8 mouse cellular contexts compared by ENCODE assay signal in the genomic region with DNA sequence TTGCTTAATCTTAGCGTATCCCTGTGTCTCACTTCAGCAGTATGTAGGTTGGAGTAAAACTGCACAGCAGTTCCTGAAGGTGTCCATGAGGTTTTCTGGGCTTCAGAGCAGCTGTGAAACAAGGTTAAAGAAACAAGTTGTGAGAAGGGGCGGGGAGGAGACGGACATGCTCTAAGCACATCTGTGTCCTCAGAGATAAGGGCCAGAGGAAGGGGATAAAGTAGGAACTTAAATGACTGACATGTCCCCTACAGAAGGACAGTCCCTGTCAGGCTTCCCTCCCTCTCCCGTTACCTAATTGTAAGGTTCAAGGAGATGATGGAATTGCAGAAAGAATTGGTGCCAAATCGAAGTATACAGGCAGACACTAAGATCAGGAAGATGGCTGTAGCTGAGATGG. TPM values are rescaled to one million over a fixed set of nuclear protein-coding genes. Genes with fewer than 3 reads are reported as not detected.
A peak's percentile ranks its signal among the peaks of the same experiment; 100 is the strongest.
DNase-seq lines count a peak whose midpoint lies in the region; ATAC-seq and TF ChIP-seq lines count a peak whose summit lies in the region.

No protein-coding gene starts in this region.

- H3K4me3 ChIP-seq in heart, embryonic 16.5 days (ENCODE audit: low read length): peak overlapping the region; percentile 92
- peak overlapping the region; percentile 94 for H3K4me3 ChIP-seq in bone marrow, adult 2 months (replicated peaks; ENCODE audit: control insufficient read depth, low read depth, low read length)
- peak overlapping the region; percentile 68 for H3K4me3 ChIP-seq in hindbrain, embryonic 15.5 days
- peak overlapping the region; percentile 74; the same call in 1 of the 2 replicates for H3K4me3 ChIP-seq in midbrain, embryonic 11.5 days (ENCODE audit: low read depth, low read length)

- no peak overlapping the region; the same call in 1 of the 2 replicates for H3K9ac ChIP-seq in heart, embryonic 16.5 days (ENCODE audit: low read length)
- peak overlapping the region; percentile 84; the same call in 1 of the 2 replicates for H3K9ac ChIP-seq in hindbrain, embryonic 15.5 days
- H3K9ac ChIP-seq in midbrain, embryonic 11.5 days (ENCODE audit: low read length): peak overlapping the region; percentile 92; the same call in 1 of the 2 replicates

- no peaks in the 10 kb centered on the region for H3K27me3 ChIP-seq in heart, embryonic 16.5 days (ENCODE audit: control insufficient read depth, insufficient read depth, low read length)
- no peaks in the 10 kb centered on the region for H3K27me3 ChIP-seq in hindbrain, embryonic 15.5 days
- no peaks in the 10 kb centered on the region for H3K27me3 ChIP-seq in midbrain, embryonic 11.5 days (ENCODE audit: control insufficient read depth, insufficient read depth, low read length)

- no peak for TF ChIP-seq POLR2A in bone marrow, adult 2 months (IDR thresholded peaks at IDR 0.05; ENCODE audit: borderline replicate concordance, control insufficient read depth, low read depth, low read length)

- H3K36me3 ChIP-seq in heart, embryonic 16.5 days (ENCODE audit: control insufficient read depth, insufficient read depth): peaks cover 28% of the 10 kb centered on the region
- H3K36me3 ChIP-seq in hindbrain, embryonic 15.5 days: peaks cover 36% of the 10 kb centered on the region
- H3K36me3 ChIP-seq in midbrain, embryonic 11.5 days (ENCODE audit: control insufficient read depth, insufficient read depth, low read length): peaks cover 18% of the 10 kb centered on the region

- WGBS in heart, embryonic 16.5 days: 50% methylated on average over 5 of the region's 5 CpGs
- WGBS in bone marrow, adult 2 months: 47% methylated on average over 5 of the region's 5 CpGs
- 94% methylated on average over 5 of the region's 5 CpGs for WGBS in hindbrain, embryonic 15.5 days
- 88% methylated on average over 5 of the region's 5 CpGs for WGBS in midbrain, embryonic 11.5 days

- TF ChIP-seq CTCF in bone marrow, adult 2 months (IDR thresholded peaks at IDR 0.05; ENCODE audit: control insufficient read depth, insufficient read depth, low read length): no peak

- no peaks in the 10 kb centered on the region for H3K9me3 ChIP-seq in heart, embryonic 16.5 days (replicated peaks; ENCODE audit: control insufficient read depth, low read length)
- no peaks in the 10 kb centered on the region for H3K9me3 ChIP-seq in hindbrain, embryonic 15.5 days
- H3K9me3 ChIP-seq in midbrain, embryonic 11.5 days (ENCODE audit: control insufficient read depth, low read length): no peaks in the 10 kb centered on the region

- H3K4me1 ChIP-seq in heart, embryonic 16.5 days (ENCODE audit: control insufficient read depth, insufficient read depth, low read length): peaks cover 26% of the 10 kb centered on the region
- H3K4me1 ChIP-seq in bone marrow, adult 2 months (ENCODE audit: control insufficient read depth, insufficient read depth, low read length): peaks cover 9% of the 10 kb centered on the region; the same call in 1 of the 2 replicates
- H3K4me1 ChIP-seq in hindbrain, embryonic 15.5 days (replicated peaks): peaks cover 42% of the 10 kb centered on the region
- H3K4me1 ChIP-seq in midbrain, embryonic 11.5 days (ENCODE audit: control insufficient read depth, insufficient read depth, low read length): peaks cover 29% of the 10 kb centered on the region

- no peak overlapping the region; the same call in 1 of the 2 replicates for H3K27ac ChIP-seq in heart, embryonic 16.5 days (ENCODE audit: low read length)
- peak overlapping the region; percentile 29 for H3K27ac ChIP-seq in bone marrow, adult 2 months (ENCODE audit: control insufficient read depth, insufficient read depth, low read depth, low read length, poor library complexity)
- H3K27ac ChIP-seq in hindbrain, embryonic 15.5 days (replicated peaks): no peak overlapping the region
- H3K27ac ChIP-seq in midbrain, embryonic 11.5 days (ENCODE audit: low read depth, low read length): no peak overlapping the region

- DNase-seq in heart, postnatal 25 days (ENCODE audit: low spot score): no peak
- no peak for DNase-seq in midbrain, embryonic 11.5 days (ENCODE audit: low spot score, missing footprints)
- no peak for DNase-seq in left cerebral cortex, adult 8-10 months (ENCODE audit: low spot score in 2 of 2)
- no peak for DNase-seq in urinary bladder, postnatal 14 days (ENCODE audit: low spot score)

- intact Hi-C loops in heart, postnatal 25 days (cut with DNase I): loop anchor here (2.0 kb wide), 1 partner anchor 16 kb away; the partner anchor contains the start of gene Nxf1

- no peak for ATAC-seq in heart, embryonic 16.5 days (replicated peaks; ENCODE audit: extremely low read depth, insufficient read depth, low FRiP score)
- no peak for ATAC-seq in hindbrain, embryonic 15.5 days (ENCODE audit: low FRiP score, low read depth)
- ATAC-seq in midbrain, embryonic 11.5 days (ENCODE audit: low FRiP score): no peak
- no peak for ATAC-seq in CD4-positive, CD25-positive, alpha-beta regulatory T cell, adult 4 months

- H3K4me2 ChIP-seq in heart, embryonic 16.5 days (ENCODE audit: low read depth, low read length): peak overlapping the region; percentile 79
- H3K4me2 ChIP-seq in hindbrain, embryonic 15.5 days: peak overlapping the region; percentile 95
- H3K4me2 ChIP-seq in midbrain, embryonic 11.5 days: peak overlapping the region; percentile 98; the same call in 1 of the 2 replicates

RNA-seq across cellular contexts. Expression of gene Tmem179b, which starts 1.3 kb away (rescaled TPM):
- polyA plus RNA-seq in heart, embryonic 16.5 days (2015; fragmentation: Nextera tagmentation; extraction: Ambion mirVana): 57.1 and 60.9 TPM in 2 replicates
- total RNA-seq in heart, postnatal 25 days (2021): 10 to 100 TPM; 14.8 to 16.4 TPM
- polyA plus RNA-seq in bone marrow, adult 2 months (2011; ENCODE audit: insufficient read depth, insufficient read length, low replicate concordance, missing spikeins): 52.1 and 62.1 TPM in 2 replicates
- polyA plus RNA-seq in hindbrain, embryonic 15.5 days (2015; fragmentation: Nextera tagmentation; extraction: Ambion mirVana): 31.6 and 33.1 TPM in 2 replicates
- 40.8 and 45.7 TPM in 2 replicates for polyA plus RNA-seq in midbrain, embryonic 11.5 days (2014; fragmentation: Nextera tagmentation; extraction: Ambion mirVana)
- total RNA-seq in left cerebral cortex, adult 8-10 months (2022): 10 to 100 TPM; 11.3 to 14.6 (median 12.4) TPM
- polyA plus RNA-seq in CD4-positive, CD25-positive, alpha-beta regulatory T cell, adult 4 months (2017; shearing (Covaris generic)): 100 to 1,000 TPM in 1 of 2 experiments, 10 to 100 TPM in 1; 85.6 to 101 TPM

RNA-seq across cellular contexts. Expression of gene Tmem223, which starts 2.2 kb away (rescaled TPM):
- polyA plus RNA-seq in heart, embryonic 16.5 days (2015; fragmentation: Nextera tagmentation; extraction: Ambion mirVana): 138 and 158 TPM in 2 replicates
- total RNA-seq in heart, postnatal 25 days (2021): 100 to 1,000 TPM; 108 to 110 TPM
- polyA plus RNA-seq in bone marrow, adult 2 months (2011; ENCODE audit: insufficient read depth, insufficient read length, low replicate concordance, missing spikeins): 27.1 and 53.1 TPM in 2 replicates
- 213 and 214 TPM in 2 replicates for polyA plus RNA-seq in hindbrain, embryonic 15.5 days (2015; fragmentation: Nextera tagmentation; extraction: Ambion mirVana)
- polyA plus RNA-seq in midbrain, embryonic 11.5 days (2014; fragmentation: Nextera tagmentation; extraction: Ambion mirVana): 190 and 197 TPM in 2 replicates
- total RNA-seq in left cerebral cortex, adult 8-10 months (2022): 10 to 100 TPM; 58.9 to 78.6 (median 67.2) TPM
- 100 to 1,000 TPM; 117 to 124 TPM for polyA plus RNA-seq in CD4-positive, CD25-positive, alpha-beta regulatory T cell, adult 4 months (2017; shearing (Covaris generic))

RNA-seq across cellular contexts. Expression of gene Taf6l, which starts 13.2 kb away (rescaled TPM):
- 17.4 and 19.3 TPM in 2 replicates for polyA plus RNA-seq in heart, embryonic 16.5 days (2015; fragmentation: Nextera tagmentation; extraction: Ambion mirVana)
- 1 to 10 TPM; 7.4 to 7.6 TPM for total RNA-seq in heart, postnatal 25 days (2021)
- 6.4 and 14.7 TPM in 2 replicates for polyA plus RNA-seq in bone marrow, adult 2 months (2011; ENCODE audit: insufficient read depth, insufficient read length, low replicate concordance, missing spikeins)
- polyA plus RNA-seq in hindbrain, embryonic 15.5 days (2015; fragmentation: Nextera tagmentation; extraction: Ambion mirVana): 30.5 and 32.8 TPM in 2 replicates
- polyA plus RNA-seq in midbrain, embryonic 11.5 days (2014; fragmentation: Nextera tagmentation; extraction: Ambion mirVana): 15.4 and 19.6 TPM in 2 replicates
- total RNA-seq in left cerebral cortex, adult 8-10 months (2022): 10 to 100 TPM; 13.7 to 18.1 (median 15.9) TPM
- 1 to 10 TPM; 5.4 to 6.5 TPM for polyA plus RNA-seq in CD4-positive, CD25-positive, alpha-beta regulatory T cell, adult 4 months (2017; shearing (Covaris generic))

RNA-seq across cellular contexts. Expression of gene Nxf1, which starts 16.1 kb away (rescaled TPM):
- polyA plus RNA-seq in heart, embryonic 16.5 days (2015; fragmentation: Nextera tagmentation; extraction: Ambion mirVana): 134 and 145 TPM in 2 replicates
- 10 to 100 TPM; 37.5 to 48.1 TPM for total RNA-seq in heart, postnatal 25 days (2021)
- 488 and 589 TPM in 2 replicates for polyA plus RNA-seq in bone marrow, adult 2 months (2011; ENCODE audit: insufficient read depth, insufficient read length, low replicate concordance, missing spikeins)
- polyA plus RNA-seq in hindbrain, embryonic 15.5 days (2015; fragmentation: Nextera tagmentation; extraction: Ambion mirVana): 142 and 145 TPM in 2 replicates
- 209 and 235 TPM in 2 replicates for polyA plus RNA-seq in midbrain, embryonic 11.5 days (2014; fragmentation: Nextera tagmentation; extraction: Ambion mirVana)
- 10 to 100 TPM; 77.1 to 88.0 (median 80.2) TPM for total RNA-seq in left cerebral cortex, adult 8-10 months (2022)
- 100 to 1,000 TPM; 163 to 188 TPM for polyA plus RNA-seq in CD4-positive, CD25-positive, alpha-beta regulatory T cell, adult 4 months (2017; shearing (Covaris generic))

RNA-seq across cellular contexts. Expression of gene Polr2g, which starts 25.4 kb away (rescaled TPM):
- 126 and 128 TPM in 2 replicates for polyA plus RNA-seq in heart, embryonic 16.5 days (2015; fragmentation: Nextera tagmentation; extraction: Ambion mirVana)
- total RNA-seq in heart, postnatal 25 days (2021): 10 to 100 TPM; 53.4 to 62.4 TPM
- polyA plus RNA-seq in bone marrow, adult 2 months (2011; ENCODE audit: insufficient read depth, insufficient read length, low replicate concordance, missing spikeins): 38.0 and 61.1 TPM in 2 replicates
- 133 and 144 TPM in 2 replicates for polyA plus RNA-seq in hindbrain, embryonic 15.5 days (2015; fragmentation: Nextera tagmentation; extraction: Ambion mirVana)
- 169 and 177 TPM in 2 replicates for polyA plus RNA-seq in midbrain, embryonic 11.5 days (2014; fragmentation: Nextera tagmentation; extraction: Ambion mirVana)
- 100 to 1,000 TPM; 107 to 116 (median 109) TPM for total RNA-seq in left cerebral cortex, adult 8-10 months (2022)
- polyA plus RNA-seq in CD4-positive, CD25-positive, alpha-beta regulatory T cell, adult 4 months (2017; shearing (Covaris generic)): 100 to 1,000 TPM; 181 to 198 TPM
